Mouse (Mus musculus) hindlimb bud, embryonic 11.5 days (tissue): ENCODE results near the gene Ap3d1.
A peak's percentile ranks its signal among the peaks of the same experiment; 100 is the strongest.

Experiments used
- DNase-seq: peaks from one replicate; pipeline ENCODE4 v3.0.0-alpha.2; 2012; ENCODE audit warnings: low read depth, low spot score; ENCODE audit errors: extremely low spot score

Gene Ap3d1

DNA sequence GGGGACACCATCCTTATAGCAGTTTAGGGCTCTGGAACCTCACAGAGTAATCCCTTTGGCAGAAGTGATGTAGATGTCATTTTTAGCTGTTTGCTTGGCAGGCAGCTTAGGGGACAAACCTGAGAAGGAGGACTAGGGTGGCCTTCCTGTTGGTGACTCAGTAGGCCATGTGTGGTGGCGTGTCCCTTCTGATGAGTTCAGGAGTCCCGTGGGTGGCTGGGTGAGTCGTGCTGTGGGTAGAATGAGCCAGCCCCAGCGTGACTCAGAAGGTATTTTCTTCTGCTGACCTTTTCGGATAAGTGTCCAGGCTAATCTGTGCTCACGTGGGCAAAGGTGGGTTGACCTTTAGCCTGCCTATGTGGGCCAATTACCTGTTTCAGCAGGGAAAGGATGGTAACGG lies 16.6 kb upstream of the Ap3d1 start:
- no peak for DNase-seq

DNA sequence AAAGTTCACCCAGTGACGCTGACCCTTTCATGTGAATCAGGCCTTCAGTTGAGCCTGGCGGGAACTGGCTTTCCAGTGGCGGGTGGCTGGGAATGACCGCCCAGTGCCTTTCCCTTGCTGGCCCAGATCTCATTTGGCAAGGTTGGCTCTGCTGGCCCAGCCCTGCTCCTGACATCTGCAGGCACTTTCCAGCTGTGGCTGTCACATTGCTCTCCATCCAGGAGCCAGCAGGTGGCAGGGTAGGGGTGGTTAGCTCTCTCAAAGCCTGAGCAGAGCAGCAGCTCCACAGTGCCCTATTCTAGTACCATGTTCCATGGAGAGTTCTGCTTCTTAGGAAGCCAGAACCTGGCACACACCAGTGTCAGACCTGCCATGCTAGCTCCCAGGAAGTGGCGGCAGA lies 15.7 kb upstream of the Ap3d1 start:
- no peak for DNase-seq

DNA sequence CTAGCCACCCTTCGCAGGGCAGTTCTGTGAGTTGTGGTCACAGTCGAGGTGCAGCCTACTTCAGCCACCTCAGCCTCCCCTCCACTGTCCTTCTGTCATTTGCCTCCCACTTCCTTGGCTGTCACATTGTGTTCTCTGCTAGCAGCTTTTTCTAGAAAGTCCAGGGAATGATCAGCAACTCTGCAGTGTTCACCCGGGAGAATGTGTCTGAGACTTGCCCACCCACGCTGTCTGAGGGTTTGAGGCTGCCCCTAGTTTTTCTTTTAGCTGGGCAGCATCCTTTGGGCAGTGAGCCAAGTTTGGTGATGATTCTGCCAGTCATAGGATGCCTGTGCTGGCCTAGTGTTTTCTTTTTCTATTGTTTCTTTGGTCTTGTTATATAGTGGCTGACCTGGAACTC lies 14.9 kb upstream of the Ap3d1 start:
- no peak for DNase-seq

DNA sequence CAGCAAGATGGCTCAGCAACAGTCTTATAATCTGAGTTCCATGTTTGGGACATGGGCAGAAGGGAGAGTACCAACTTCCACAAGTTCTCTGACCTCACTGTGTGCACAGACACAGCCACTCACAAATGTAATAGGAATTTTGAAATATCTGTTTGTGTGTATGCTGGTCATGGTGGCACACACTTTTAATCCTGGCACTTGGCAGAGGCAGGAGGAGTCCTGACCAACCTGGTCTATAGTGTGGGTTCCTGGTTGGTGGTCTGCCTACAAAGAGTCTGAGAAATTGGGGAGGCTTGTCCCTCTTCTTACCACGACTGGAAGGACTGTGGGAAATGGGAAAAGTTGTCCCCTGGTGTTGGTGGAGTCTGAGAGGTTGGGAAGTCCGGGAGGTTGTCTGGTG lies 14.4 kb upstream of the Ap3d1 start:
- no peak for DNase-seq

DNA sequence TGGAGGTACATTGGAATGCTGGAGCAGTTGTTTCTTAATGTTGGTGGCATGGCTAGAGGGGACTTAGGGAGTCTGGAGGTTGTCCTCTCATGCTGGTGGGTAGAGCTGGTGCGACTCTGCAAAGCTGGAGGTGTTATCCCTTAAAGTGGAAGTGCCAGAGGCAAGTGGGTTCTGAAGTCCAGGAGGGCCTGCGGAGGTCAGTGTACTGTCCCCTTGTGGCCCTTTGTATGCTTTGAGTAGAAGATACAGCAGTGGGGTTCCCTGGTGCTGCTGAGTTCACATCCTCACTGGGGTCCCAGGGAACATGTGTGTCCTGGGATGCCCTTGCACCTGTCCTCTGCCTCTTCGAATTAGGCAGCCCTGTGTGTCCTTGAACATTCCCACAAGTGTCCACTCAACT lies 14.0 kb upstream of the Ap3d1 start:
- DNase-seq: no peak

DNA sequence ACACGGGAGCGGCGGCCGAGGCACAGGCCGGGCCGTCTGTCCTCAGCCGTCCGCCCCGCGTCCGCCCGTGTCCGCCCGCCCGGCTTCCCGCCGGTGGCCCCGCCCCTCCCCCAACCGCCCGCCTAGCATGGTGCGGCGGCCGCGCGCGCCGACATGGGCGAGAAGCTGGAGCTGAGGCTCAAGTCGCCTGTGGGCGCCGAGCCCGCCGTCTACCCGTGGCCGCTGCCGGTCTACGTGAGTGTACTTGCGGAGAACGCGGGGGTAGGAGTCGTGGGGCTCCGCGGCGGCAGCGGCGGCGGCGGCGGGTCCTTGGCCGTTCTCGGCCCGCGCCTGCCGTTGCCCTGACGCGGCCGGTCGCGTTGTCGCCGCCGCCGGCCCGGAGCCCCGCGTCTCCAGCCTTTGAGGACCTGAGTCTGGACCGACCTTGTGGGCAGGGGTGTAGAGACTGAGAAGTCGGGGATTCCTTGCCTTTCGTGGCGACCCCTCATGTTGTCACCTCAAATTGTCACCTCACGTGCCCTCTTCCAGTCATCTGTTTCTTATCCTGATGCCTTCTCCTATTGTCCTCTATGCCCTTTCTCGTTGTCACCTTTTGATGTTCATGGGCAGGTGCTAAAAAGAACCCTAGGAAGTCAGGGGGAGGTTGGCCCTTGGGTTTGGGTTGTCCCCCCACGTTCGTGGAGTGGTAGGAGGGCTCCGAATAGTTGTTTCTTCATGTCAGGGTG lies 13.4 kb upstream of the Ap3d1 start:
- DNase-seq: no peak

DNA sequence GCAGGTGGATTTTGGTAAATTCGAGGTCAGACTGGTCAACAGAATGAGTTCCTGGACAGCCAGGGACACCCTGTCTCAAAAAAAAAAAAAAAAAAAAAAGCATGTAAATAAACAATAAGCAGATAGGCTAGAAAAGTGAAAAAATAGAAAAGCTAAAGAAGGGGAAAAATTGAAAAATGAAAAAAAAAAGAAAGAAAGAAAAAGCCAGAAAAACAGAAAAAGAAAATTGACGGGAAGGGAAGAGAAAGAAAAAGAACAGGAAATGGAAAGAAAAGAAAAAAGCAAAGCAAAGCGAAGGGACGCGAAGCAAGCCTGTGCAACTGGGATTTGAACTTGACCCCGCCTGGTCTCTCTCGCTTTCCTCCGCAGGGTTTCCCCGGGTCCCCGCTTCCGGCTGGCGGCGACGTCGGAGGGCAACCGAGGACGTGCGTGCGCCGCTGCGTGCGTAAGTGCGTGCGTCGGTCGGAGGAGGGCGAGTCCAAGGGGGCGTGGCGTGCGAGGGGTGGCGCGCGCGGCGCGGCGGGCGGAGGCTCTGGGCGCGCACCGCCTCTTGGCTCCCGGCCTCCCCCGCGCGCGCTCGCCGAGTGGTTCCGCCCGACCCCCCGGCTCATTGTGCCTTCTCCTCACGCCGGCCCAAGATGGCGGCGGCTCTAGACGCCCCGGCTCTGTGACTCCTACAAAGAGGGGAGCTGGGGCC lies 12.7 kb upstream of the Ap3d1 start, which contains the start of gene Dot1l:
Dot1l (plus strand) TSS at position 613 of the 697 bp plus-strand sequence.
- peak; percentile 83 for DNase-seq

DNA sequence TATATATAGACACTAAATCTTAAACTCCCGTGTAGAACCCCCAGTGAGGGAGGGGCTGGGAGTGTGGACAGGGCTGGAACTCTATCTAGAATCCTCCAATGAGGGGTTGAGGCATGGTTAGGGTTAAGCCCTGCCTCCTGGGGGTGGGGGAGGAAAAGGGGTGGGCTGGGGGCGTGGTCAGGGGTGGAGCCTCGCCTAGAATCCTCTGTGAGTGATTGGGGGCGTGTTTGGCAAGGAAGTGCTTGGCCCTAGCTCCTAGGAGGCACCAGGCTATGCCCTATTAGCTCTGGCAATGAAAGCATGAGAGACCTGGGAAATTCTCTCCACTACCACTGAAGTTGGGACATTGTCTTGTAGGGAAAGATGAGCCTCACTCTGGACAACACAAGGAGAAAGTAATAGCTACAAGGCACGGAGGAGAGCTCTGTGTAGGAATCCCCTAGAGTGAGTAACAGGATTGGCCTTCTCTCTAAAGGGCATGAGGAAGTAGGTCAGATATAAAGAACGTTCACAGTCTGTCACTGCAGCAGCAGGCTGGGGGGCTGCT lies 10.1 kb upstream of the Ap3d1 start:
- no peak for DNase-seq

DNA sequence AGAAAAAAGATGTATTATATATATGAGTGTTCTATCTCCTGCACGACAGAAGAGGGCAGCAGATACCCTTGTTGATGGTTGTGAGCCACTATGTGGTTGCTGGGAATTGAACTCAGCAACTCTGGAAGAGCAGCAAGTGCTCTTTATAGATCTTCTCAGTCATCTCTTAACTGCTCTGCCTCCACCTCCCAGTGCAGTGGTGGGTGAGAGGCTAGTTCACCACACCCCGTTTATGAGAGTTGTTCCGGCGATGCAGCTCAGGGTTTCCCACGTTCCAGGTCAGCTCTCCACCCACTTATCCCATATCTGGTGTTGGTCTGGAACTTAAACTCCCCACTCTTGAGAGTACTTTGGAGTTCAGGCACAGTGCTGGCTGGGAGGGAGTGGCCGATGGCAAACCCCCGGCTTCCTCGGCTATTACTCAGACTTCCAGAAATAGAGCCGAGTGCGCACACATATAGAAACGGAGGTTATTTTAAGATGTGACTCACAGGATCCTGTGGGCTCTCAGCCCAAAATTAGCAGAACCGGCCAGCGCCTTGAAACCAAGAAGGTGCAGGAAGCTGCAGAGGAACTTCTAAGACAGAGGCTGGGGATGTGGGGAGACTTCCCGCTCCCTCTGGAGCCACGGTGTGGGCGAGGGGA lies 9.2 kb upstream of the Ap3d1 start:
- DNase-seq: no peak

DNA sequence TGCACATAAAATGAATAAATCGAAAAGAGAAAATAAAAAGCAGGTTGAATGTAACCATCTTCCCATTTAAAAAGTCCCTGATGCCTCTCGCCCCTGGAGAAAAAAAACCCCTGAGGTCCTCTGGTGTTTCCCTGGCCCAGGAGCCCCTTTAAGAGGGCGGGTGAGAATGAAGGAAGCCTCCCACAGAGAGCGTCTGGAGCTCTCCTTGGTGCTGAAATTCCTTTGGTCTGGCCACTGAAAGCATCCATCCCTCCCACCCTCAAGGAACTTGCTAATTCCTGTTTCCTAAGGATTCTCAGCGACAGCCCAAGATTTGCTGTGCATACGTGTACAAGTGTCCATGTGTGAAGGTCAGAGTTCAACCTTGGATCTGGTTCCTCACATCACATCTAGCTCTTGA lies 6.5 kb upstream of the Ap3d1 start:
- peak; percentile 78 for DNase-seq

DNA sequence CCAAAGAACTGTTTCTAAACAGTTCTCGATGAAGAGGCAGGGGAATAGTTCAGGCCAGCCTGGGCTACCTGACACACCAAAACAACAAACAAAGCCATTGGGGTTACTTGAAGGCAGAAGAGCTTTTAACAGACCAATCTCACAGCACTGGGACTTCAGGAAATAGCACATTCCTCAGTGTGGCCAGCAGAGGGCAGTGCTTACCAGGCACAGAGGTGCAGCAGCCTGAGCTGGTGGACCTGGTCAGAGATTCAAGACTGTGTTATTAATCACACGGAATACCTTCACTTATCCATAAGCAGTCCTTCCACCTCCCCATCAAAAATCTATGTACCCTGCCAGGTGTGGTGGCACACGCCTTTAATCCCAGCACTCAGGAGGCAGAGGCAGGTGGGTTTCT lies 5.3 kb upstream of the Ap3d1 start:
- DNase-seq: no peak

DNA sequence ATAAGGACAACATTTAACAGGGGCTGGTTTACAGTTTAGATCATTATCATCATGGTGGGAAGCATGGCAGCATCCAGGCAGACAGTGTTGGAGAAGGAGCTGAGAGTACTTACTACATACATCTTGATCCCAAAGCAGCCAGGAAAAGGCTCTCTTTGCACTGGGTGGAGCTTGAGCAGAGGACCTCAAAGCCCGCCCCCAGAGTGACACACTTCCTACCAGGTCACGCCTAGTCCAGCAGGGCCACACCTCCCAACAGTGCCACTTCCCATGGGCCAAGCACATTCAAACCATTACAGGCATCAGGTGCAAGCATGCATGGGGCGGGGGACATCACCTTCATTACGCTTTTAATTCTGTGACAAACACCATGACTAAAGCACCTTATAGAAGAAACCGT lies 2.2 kb upstream of the Ap3d1 start:
- DNase-seq: no peak

DNA sequence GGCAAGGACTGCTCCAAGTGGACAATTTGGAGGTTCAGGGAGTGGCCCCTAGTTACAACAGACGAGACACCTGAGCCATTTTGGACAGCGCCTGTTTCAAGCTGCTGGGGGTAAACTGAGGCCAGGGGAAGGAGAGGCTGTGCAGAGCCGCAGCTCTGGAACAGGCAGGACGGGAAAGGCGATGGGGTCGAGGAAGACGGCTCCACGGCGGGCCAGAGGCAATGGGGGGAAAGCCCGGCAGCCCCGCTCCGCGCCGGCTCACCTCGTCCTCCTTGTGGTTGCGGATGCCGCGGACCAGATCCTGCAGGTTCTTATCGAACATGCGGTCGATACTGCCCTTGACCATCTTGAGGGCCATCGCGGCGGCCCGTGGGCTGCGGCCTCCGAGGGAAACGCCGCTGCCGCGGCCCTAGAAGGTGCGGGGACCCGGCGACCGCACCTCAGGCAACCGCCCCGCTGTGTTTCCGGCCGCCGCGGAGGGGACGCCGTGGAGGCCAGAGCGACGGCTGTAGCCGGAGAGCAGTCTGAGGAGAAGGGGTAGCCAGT lies 357 bp downstream of the Ap3d1 start:
- DNase-seq: no peak

DNA sequence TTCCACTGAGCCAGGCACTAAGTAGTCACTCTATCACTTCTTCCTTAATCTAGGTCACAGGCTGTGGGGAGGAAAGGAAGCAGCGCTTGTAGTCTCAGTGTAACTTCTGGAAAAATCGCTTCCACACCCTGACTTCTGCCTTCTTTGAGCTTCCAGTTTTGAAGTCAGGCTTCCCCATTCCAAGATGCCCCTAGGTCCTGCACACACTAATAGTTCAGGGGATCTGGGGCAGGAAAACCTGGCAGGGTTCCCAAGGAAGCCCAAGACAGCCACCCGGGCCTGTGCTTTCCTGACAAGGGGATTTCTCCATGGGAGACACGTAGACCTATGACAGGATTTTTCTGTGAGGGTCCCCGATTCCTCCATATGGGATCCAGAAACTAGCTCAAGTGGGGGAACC lies 918 bp downstream of the Ap3d1 start:
- DNase-seq: no peak

DNA sequence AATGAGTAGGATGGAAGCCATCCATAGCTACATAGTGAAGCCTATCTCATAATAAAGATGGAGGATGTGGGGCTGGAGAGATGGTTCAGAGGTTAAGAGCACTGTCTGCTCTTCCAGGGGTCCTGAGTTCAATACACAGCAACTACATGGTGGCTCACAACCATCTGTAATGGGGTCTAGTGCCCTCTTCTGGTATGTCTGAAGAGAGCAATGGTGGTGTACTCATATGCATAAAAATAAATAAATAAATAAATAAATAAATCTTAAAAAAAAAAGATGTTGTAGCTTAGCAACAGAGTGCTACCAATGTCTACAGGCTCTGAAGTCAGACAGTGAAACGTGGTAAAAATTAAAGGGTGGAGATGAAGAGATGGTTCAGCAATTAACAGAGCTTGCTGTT lies 3.4 kb downstream of the Ap3d1 start:
- no peak for DNase-seq

DNA sequence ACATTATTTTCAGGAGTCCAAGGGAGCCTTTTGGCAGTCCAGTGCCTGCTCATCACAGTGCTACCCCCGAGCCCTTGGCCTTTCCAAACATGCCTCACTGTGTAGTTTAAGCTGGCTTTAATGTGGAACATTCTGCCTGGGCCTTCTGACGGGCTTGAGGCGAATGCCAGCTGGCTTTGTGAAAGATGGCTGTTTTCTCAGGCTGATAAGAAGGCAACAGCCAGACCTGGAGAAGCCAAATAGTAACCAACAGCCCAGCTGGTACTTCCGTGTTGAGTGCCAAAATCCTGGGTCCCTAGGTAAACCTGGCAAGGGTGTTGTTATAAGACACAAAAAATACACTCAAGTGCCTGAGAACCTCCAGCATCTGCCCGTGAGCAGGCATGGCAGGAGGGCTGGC lies 5.3 kb downstream of the Ap3d1 start:
- no peak for DNase-seq

DNA sequence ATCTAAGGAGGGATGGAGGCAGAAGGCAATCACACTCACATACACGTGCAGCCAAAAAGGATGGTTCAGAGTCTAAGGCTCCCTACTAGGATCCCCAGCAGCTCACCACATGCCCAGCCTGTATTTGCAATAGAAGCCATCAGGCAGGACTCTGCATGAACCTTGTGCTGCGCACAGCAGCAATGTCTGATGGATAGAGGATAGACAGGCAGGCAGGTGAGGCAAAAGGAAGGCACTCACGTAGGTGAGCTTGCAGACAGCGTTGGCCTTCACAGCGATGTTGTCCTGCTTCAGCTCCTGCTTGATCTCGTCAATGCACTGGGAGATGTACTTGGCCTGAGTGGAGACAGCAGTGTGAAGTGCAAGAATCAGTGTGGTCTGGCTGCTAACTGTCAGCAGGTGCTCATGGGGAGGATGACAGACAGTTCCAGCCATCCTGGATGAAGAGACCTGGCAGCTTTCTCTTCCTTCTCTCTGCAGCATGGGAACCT lies 9.4 kb downstream of the Ap3d1 start:
- DNase-seq: no peak

DNA sequence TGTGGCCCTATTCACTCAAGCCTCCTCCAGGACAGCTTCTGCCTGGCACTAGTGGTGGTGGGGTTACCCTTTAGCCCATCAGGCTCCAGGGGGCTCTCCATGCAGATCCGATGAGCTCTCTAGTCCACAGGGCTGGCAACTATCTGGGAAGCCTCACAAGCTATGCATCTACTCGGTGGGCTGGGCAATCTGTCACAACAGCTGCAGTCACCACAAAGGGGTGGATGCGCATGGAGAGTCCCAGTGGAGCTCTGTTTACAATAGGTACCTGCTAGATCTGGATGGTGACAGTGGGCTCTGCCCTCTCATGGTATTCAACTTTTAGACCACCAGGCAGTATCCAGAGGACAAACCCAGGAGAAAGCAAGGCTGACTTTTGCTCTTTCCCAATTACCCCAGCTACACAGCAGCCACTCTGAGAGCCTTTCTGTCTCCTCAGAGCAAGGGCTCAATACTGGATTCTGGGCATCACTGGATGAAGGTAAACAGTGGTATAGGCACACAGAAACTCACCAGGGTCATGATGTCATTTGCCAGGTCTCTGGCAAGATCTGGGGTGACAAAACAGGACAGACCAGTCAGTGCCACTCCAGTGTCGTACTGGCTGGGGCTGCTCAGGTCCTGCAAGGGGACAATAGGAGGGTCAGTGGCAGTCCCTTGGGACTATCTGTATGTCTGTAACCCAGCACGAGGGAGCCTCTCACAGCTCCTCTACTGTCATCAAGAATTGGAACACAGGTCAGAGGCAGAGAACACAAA lies 14.5 kb downstream of the Ap3d1 start:
- DNase-seq: no peak

DNA sequence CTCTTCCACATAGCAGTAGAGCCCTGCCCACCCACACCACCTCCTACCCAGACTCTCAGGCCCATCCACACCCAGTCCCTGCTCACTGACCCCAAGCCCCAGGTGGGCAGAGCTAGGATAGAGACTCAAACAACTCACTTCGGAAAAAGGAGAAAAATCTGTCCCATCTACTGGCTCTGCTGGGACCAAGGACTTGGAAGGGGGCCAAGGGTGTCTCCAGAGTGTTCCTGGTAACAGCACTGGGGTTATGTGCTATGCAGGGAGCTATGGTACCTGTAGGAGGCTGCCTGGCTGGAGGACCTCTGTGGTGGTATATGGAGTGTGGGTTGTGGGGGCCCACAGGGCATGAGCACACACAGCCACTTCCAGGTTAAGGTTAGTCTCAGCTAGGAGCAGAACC lies 24.8 kb downstream of the Ap3d1 start:
- no peak for DNase-seq

DNA sequence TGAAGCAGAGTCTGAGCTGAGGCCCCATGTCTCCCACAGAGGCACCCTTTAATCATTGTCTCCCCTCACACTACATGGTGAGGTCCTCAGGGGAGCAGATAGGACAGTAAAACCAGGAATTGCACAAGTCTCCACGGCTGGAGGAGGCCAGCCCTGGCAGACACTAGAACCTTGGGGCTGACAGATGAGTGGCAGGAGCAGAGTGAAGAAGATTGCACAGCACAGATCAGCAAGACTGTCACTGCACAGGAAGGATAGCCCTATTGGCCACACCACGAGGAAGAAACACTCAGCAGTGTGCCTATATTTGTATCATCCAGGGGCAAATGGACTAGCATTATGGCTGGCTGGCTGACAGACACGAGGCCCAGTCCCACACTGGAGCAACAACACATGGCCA lies 31.2 kb downstream of the Ap3d1 start:
- DNase-seq: no peak

DNA sequence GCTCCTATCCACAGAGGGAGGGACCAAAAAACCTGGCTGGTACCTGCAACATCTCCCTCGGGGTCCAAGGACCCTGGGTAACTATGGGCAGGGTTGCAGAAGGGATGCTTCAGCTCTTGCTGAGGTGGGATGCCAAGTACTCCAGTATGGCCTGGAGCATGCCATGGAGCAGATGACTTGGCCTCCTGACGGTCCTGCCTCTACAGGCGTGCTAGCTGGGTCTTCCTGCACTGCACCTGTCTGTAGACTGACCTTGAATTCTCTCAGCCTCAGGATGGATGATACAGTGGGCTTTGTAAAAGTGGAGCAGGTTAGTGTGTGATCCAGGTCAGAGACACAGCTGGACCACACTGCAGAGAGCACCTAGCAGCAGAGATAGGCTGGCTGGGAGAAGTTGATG lies 36.6 kb downstream of the Ap3d1 start:
- no peak for DNase-seq
